Mouse (Mus musculus): ENCODE results near the gene Igf2bp3. TPM values are rescaled to one million over a fixed set of nuclear protein-coding genes. Genes with fewer than 3 reads are reported as not detected.

Gene Igf2bp3
- polyA plus RNA-seq, 1 experiment from 2014 or later: 39.2 TPM

DNA sequence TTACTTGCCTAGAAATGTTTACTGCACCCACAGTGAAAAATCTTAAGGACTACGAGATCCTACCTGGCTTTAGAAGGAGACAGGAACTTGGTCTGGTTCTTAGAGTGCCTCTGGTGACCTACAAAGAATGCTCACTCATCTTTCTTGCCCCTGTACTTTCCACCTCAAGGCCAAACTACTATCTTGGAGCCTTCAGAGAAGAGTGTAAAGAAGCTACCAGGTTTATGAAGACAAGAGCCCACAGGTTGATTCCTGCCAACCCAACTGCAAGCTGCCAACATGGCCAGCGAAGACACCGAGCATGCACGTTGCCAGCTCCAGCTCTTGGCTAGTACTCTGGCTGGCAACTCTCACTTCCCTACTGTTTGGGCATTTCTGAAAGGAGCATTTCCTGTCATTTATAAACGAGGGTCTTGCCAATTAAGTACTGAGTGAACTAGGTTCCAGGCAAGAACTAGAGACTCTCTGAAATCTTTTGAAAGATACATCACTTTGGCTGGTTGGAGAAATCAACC, 117.1 kb downstream of the Igf2bp3 start:
- Histone ChIP-seq H3K36me3 (ENCODE audit: control insufficient read depth, insufficient read depth, low read length) (peaks cover 58% of the 10 kb centered on the region), H3K9ac (replicated peaks; ENCODE audit: low read length) (no peak overlapping the region)
- DNase-seq: no peak

DNA sequence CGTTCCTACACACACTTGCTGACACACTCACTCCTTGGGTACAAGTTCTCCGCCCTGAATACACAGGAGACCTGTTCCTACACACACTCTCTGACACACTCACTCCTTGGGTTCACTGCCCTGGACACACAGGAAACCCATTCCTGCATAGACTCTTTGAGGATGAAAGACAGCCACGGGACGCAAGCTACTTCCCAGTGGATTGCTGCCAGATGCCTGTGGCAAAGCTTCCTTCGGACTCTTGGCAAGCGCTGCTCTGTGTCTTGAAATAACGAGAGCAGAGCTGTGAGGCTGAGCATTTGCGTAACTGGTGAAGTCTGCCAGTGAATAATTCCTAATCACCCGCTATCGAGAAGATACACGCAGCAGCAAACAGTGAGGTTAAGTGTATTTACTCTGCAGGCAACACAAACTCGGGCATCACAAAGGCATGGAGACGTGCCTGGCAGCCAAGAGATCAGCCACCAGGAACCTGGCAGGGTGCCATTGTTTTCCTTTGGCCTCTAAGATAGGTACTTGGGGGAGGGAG, 117.8 kb downstream of the Igf2bp3 start:
- Histone ChIP-seq H3K27me3 (ENCODE audit: control insufficient read depth, insufficient read depth, low read length) (no peaks in the 10 kb centered on the region), H3K36me3 (ENCODE audit: control insufficient read depth, insufficient read depth, low read length) (peaks cover 57% of the 10 kb centered on the region), H3K27ac (replicated peaks; ENCODE audit: low read depth, low read length) (peak overlapping the region; percentile 49), H3K9ac (replicated peaks; ENCODE audit: low read length) (no peak overlapping the region), H3K4me1 (ENCODE audit: control insufficient read depth, insufficient read depth, low read length) (no peaks in the 10 kb centered on the region), H3K4me3 (replicated peaks; ENCODE audit: low read depth, low read length) (no peak overlapping the region), H3K9me3 (ENCODE audit: control insufficient read depth, low read length) (no peaks in the 10 kb centered on the region), H3K4me2 (ENCODE audit: low read length) (no peak overlapping the region)
- DNase-seq: peak; percentile 69
- WGBS: 53% methylated on average over 13 of the region's 13 CpGs
- ATAC-seq (ENCODE audit: low FRiP score, low TSS enrichment): no peak

More for the DNA sequence above, 117.1 kb downstream of the Igf2bp3 start:
- H3K4me2 ChIP-seq (ENCODE audit: low read length): no peak overlapping the region
- H3K4me3 ChIP-seq (replicated peaks; ENCODE audit: low read depth, low read length): no peak overlapping the region
- no peak for ATAC-seq (ENCODE audit: low FRiP score, low TSS enrichment)
- no peaks in the 10 kb centered on the region for H3K4me1 ChIP-seq (ENCODE audit: control insufficient read depth, insufficient read depth, low read length)
- no peaks in the 10 kb centered on the region for H3K27me3 ChIP-seq (ENCODE audit: control insufficient read depth, insufficient read depth, low read length)
- 85% methylated on average over 5 of the region's 5 CpGs for WGBS
- H3K27ac ChIP-seq (replicated peaks; ENCODE audit: low read depth, low read length): peak overlapping the region; percentile 49; the same call in 1 of the 2 replicates
- no peaks in the 10 kb centered on the region for H3K9me3 ChIP-seq (ENCODE audit: control insufficient read depth, low read length)

DNA sequence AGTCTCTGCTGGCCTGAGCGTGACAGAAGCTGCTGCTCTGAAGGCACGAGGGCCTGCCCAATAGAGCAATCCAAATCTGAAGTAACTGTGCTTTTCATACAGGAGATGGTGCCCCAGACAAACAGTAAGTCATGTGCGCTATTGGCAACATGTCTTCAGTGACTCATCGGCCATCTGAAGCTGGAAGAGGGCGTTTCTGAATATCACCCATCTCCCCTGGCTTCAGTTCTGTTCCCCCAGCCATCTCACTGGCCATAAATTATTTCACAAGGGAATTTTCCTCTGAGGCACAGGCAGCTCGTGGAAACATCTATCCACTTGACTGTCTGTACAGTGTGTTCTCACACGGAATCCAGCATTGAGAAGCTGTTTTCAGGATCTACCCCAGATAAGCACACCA, 118.3 kb downstream of the Igf2bp3 start:
- ATAC-seq (ENCODE audit: low FRiP score, low TSS enrichment): no peak
- Histone ChIP-seq H3K27me3 (ENCODE audit: control insufficient read depth, insufficient read depth, low read length) (no peaks in the 10 kb centered on the region), H3K9me3 (ENCODE audit: control insufficient read depth, low read length) (no peaks in the 10 kb centered on the region), H3K9ac (replicated peaks; ENCODE audit: low read length) (no peak overlapping the region), H3K27ac (replicated peaks; ENCODE audit: low read depth, low read length) (peak overlapping the region; percentile 49; the same call in 1 of the 2 replicates), H3K36me3 (ENCODE audit: control insufficient read depth, insufficient read depth, low read length) (peaks cover 61% of the 10 kb centered on the region), H3K4me2 (ENCODE audit: low read length) (no peak overlapping the region), H3K4me1 (ENCODE audit: control insufficient read depth, insufficient read depth, low read length) (no peaks in the 10 kb centered on the region), H3K4me3 (replicated peaks; ENCODE audit: low read depth, low read length) (no peak overlapping the region)
- DNase-seq: no peak
- WGBS: 91% methylated on average over 7 of the region's 7 CpGs

DNA sequence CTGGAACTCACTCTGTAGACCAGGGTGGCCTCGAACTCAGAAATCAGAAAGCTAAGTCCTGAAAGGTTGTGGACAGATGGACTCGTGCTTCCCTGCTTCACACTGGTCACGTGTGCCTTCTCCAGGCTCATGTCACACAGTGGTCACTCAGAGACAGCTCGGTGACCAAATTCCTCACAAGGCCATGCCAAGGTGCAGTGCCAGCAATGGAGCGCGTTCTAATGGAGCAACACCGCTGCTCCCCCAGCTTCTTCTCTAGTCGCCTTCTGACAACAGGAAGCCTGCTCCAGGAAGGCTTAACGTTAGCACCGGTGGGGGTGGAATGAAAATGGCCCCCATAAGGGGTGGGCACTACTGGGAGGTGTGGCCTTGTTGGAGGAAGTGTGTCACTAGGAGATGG, 119.8 kb downstream of the Igf2bp3 start:
- WGBS: 93% methylated on average over 10 of the region's 10 CpGs

DNA sequence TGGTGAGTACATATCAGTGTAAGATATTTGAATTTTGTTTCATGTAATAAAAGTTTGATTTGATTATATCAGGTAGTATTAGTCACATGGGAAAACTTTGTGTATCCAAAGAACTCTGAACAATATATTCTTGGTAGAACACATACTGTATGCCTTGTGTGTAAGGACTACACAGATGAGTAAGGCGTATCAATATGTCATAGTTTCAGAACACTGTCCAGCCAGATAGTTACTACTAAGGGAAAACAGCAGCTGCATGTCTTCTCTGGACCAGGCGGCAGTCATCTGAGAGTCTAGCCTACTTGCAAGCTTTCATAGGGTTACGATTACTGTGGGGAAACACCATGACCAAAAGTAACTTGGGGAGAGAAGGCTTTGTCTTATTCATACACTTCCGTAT, 131.7 kb downstream of the Igf2bp3 start:
- ATAC-seq (ENCODE audit: low FRiP score, low TSS enrichment) (no peak), DNase-seq (no peak)
- no peak overlapping the region for H3K9ac ChIP-seq (replicated peaks; ENCODE audit: low read length)
- H3K4me2 ChIP-seq (ENCODE audit: low read length): no peak overlapping the region
- H3K27me3 ChIP-seq (ENCODE audit: control insufficient read depth, insufficient read depth, low read length): no peaks in the 10 kb centered on the region
- H3K27ac ChIP-seq (replicated peaks; ENCODE audit: low read depth, low read length): no peak overlapping the region
- peaks cover 46% of the 10 kb centered on the region for H3K36me3 ChIP-seq (ENCODE audit: control insufficient read depth, insufficient read depth, low read length)
- 94% methylated on average over 4 of the region's 4 CpGs for WGBS
- no peaks in the 10 kb centered on the region for H3K9me3 ChIP-seq (ENCODE audit: control insufficient read depth, low read length)
- no peak overlapping the region for H3K4me3 ChIP-seq (replicated peaks; ENCODE audit: low read depth, low read length)
- no peaks in the 10 kb centered on the region for H3K4me1 ChIP-seq (ENCODE audit: control insufficient read depth, insufficient read depth, low read length)

More for the DNA sequence above, 119.8 kb downstream of the Igf2bp3 start:
- no peak for ATAC-seq (ENCODE audit: low FRiP score, low TSS enrichment)
- no peaks in the 10 kb centered on the region for H3K27me3 ChIP-seq (ENCODE audit: control insufficient read depth, insufficient read depth, low read length)
- no peak overlapping the region for H3K4me3 ChIP-seq (replicated peaks; ENCODE audit: low read depth, low read length)
- H3K9me3 ChIP-seq (ENCODE audit: control insufficient read depth, low read length): no peaks in the 10 kb centered on the region
- H3K4me1 ChIP-seq (ENCODE audit: control insufficient read depth, insufficient read depth, low read length): no peaks in the 10 kb centered on the region
- no peak overlapping the region for H3K4me2 ChIP-seq (ENCODE audit: low read length)
- H3K9ac ChIP-seq (replicated peaks; ENCODE audit: low read length): no peak overlapping the region
- DNase-seq: no peak
- H3K36me3 ChIP-seq (ENCODE audit: control insufficient read depth, insufficient read depth, low read length): peaks cover 67% of the 10 kb centered on the region
- H3K27ac ChIP-seq (replicated peaks; ENCODE audit: low read depth, low read length): no peak overlapping the region

DNA sequence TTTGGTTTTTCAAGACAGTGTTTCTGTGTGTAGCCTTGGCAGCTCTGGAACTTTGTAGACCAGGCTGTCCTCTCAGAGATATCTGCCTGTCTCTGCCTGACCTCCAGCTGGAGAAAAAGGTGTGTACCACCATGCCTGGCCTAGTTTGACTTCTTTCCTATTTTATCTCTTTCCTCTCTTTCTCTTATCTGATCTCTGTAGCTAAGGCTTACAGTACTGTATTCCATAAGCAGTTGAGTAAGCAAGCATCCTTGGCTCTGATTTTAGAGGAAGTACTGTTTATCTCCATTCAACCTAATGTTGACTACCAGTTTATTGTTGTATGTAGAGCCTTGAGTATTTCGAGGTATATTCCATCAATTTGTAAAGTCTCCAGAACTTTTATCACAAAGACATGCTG, 135.4 kb downstream of the Igf2bp3 start:
- Histone ChIP-seq H3K9me3 (ENCODE audit: control insufficient read depth, low read length) (no peaks in the 10 kb centered on the region), H3K27me3 (ENCODE audit: control insufficient read depth, insufficient read depth, low read length) (no peaks in the 10 kb centered on the region), H3K9ac (replicated peaks; ENCODE audit: low read length) (no peak overlapping the region), H3K4me1 (ENCODE audit: control insufficient read depth, insufficient read depth, low read length) (peaks cover 9% of the 10 kb centered on the region), H3K4me3 (replicated peaks; ENCODE audit: low read depth, low read length) (no peak overlapping the region), H3K27ac (replicated peaks; ENCODE audit: low read depth, low read length) (no peak overlapping the region), H3K4me2 (ENCODE audit: low read length) (no peak overlapping the region), H3K36me3 (ENCODE audit: control insufficient read depth, insufficient read depth, low read length) (peaks cover 15% of the 10 kb centered on the region)
- 96% methylated on average over 1 of the region's 1 CpGs for WGBS
- ATAC-seq (ENCODE audit: low FRiP score, low TSS enrichment) (no peak), DNase-seq (no peak)

DNA sequence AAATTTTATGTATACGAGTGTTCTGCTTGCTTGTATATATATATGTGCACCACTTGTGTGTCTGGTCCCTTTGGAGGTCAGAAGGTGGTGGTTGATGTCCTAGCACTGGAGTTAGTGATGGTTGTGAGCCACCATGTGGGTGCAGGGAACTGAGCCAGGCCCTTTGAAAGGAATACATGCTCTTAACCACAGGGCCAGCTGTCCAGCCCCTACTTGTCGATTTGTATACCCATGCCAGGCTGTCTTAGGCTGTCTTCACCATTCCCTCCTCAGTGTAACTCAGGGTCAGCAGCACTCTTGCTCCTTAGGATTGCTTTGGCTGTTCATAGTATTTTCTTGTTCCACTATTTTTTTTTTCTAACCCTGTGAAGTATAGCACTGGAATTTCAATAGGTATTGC, 136.9 kb downstream of the Igf2bp3 start:
- Histone ChIP-seq H3K4me3 (replicated peaks; ENCODE audit: low read depth, low read length) (no peak overlapping the region), H3K36me3 (ENCODE audit: control insufficient read depth, insufficient read depth, low read length) (peaks cover under 1% of the 10 kb centered on the region; the same call in 1 of the 2 replicates), H3K27me3 (ENCODE audit: control insufficient read depth, insufficient read depth, low read length) (no peaks in the 10 kb centered on the region), H3K27ac (replicated peaks; ENCODE audit: low read depth, low read length) (no peak overlapping the region), H3K9ac (replicated peaks; ENCODE audit: low read length) (no peak overlapping the region), H3K4me1 (ENCODE audit: control insufficient read depth, insufficient read depth, low read length) (peaks cover 15% of the 10 kb centered on the region), H3K4me2 (ENCODE audit: low read length) (no peak overlapping the region), H3K9me3 (ENCODE audit: control insufficient read depth, low read length) (no peaks in the 10 kb centered on the region)
- no peak for DNase-seq
- ATAC-seq (ENCODE audit: low FRiP score, low TSS enrichment): no peak
- WGBS: 89% methylated on average over 2 of the region's 2 CpGs

DNA sequence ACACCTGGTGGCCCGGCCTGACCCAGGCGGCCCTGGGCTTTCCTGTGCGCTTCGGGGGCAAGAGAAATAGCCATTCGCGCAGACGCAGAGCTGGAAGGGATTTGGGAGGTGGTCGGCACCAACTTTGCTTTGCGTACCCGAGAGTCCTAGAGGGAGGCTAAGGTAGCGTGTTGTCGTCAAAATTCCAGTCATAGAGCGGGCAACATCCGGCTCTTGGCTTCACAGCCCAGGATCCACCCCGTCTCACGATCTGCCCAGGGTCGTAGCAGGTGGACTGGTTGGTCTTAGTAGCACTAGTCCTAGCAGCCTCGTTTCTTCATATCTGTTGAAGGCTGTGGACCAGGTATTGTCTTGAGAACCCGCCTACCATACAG, 140.7 kb downstream of the Igf2bp3 start:
- Histone ChIP-seq H3K9ac (replicated peaks; ENCODE audit: low read length) (peak overlapping the region; percentile 94), H3K27me3 (ENCODE audit: control insufficient read depth, insufficient read depth, low read length) (no peaks in the 10 kb centered on the region), H3K27ac (replicated peaks; ENCODE audit: low read depth, low read length) (peak overlapping the region; percentile 83), H3K9me3 (ENCODE audit: control insufficient read depth, low read length) (no peaks in the 10 kb centered on the region), H3K4me2 (ENCODE audit: low read length) (peak overlapping the region; percentile 82), H3K36me3 (ENCODE audit: control insufficient read depth, insufficient read depth, low read length) (no peaks in the 10 kb centered on the region), H3K4me3 (replicated peaks; ENCODE audit: low read depth, low read length) (peak overlapping the region; percentile 99), H3K4me1 (ENCODE audit: control insufficient read depth, insufficient read depth, low read length) (peaks cover 15% of the 10 kb centered on the region)
- under 1% methylated on average over 19 of the region's 19 CpGs for WGBS
- peak; percentile 44 for DNase-seq
- no peak for ATAC-seq (ENCODE audit: low FRiP score, low TSS enrichment)
